Mouse (Mus musculus) lung, embryonic 14.5 days (tissue): ENCODE measurements around the gene Slc6a12. TPM values are rescaled to one million over a fixed set of nuclear protein-coding genes. Genes with fewer than 3 reads are reported as not detected.
"Not testable (repeated sequence)": the region's sequence is repeated elsewhere in the genome, so short reads cannot be mapped to it uniquely, and the experiment has no call there.

Experiments
- ATAC-seq: fragments of 200-750 bp; cut with Nextera tagmentation; 2 replicates; pipeline ENCODE4 v1.8.0; 2017; ENCODE audit warnings: mild to moderate bottlenecking, moderate TSS enrichment, moderate library complexity; ENCODE audit not compliant: insufficient read depth
- DNase-seq: peaks from one replicate; pipeline ENCODE4 v3.0.0-alpha.2; 2015
- H3K27ac ChIP-seq: fragments of 300-500 bp; sonication (generic); 2 replicates; pipeline ENCODE4 v1.5.1; 2014; ENCODE audit warnings: low read depth, mild to moderate bottlenecking, moderate library complexity
- H3K27me3 ChIP-seq: fragments of 300-500 bp; sonication (generic); 2 replicates; pipeline ENCODE4 v1.6.1; 2014; ENCODE audit warnings: low read length, control low read depth; ENCODE audit not compliant: insufficient read depth
- H3K36me3 ChIP-seq: fragments of 300-500 bp; sonication (generic); 2 replicates; pipeline ENCODE4 v1.6.1; 2014; ENCODE audit warnings: control low read depth; ENCODE audit not compliant: insufficient read depth
- H3K4me1 ChIP-seq: fragments of 300-500 bp; sonication (generic); 2 replicates; pipeline ENCODE4 v1.6.1; 2014; ENCODE audit warnings: antibody characterized with exemption, control low read depth; ENCODE audit not compliant: insufficient read depth
- H3K4me2 ChIP-seq: fragments of 300-500 bp; sonication (generic); 2 replicates; pipeline ENCODE4 v1.6.1; 2014; ENCODE audit warnings: mild to moderate bottlenecking
- H3K4me3 ChIP-seq: fragments of 300-500 bp; sonication (generic); 2 replicates; pipeline ENCODE4 v1.5.1; 2014; ENCODE audit warnings: low read depth, low read length
- H3K9ac ChIP-seq: fragments of 300-500 bp; sonication (generic); 2 replicates; pipeline ENCODE4 v1.6.1; 2014
- H3K9me3 ChIP-seq: fragments of 300-500 bp; sonication (generic); 2 replicates; pipeline ENCODE4 v1.6.1; 2016; ENCODE audit warnings: low read depth, low read length, control low read depth
- CTCF ChIP-seq: IDR thresholded peaks from 2 replicates; pipeline ENCODE4 v1.5.1; 2016; ENCODE audit warnings: antibody characterized with exemption, low read depth
- WGBS: fragments of 180-500 bp; shearing (Covaris S2); extraction: QIAGEN DNeasy Blood & Tissue Kit; methylation state at CpG from one replicate; pipeline ENCODE4 v1.1.7; 2014; 5-methylcytosine and 5-hydroxymethylcytosine counted together
- polyA plus RNA-seq: library from polyadenylated mRNA; unstranded; fragments of >200 nt; fragmentation: Nextera tagmentation; extraction: Ambion mirVana; gene quantifications from 2 replicates; pipeline ENCODE4 v1.2.1, GENCODE M21; 2014

Gene Slc6a12
- polyA plus RNA-seq, 1 experiment from 2014 or later = not detected

DNA sequence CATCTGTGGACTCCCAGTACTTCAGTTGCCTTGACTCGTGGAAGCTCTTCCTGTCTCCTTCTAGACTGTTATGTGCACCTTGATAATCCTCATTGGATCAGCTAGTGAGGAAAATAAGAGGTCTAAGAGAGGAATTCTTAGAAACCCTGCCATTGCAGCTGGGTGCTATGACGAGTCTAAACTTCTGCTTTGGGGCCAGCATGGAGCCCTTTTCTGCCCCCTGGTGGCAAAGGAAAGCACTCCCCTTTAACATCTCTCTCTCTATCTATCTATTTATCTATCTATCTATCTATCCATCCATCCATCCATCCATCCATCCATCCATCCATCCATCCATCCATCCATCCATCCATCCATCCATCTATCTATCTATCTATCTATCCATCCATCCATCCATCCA is 23.7 kb downstream of the Slc6a12 start:
- H3K9ac ChIP-seq, H3K4me2 ChIP-seq, H3K9me3 ChIP-seq, H3K4me3 ChIP-seq, H3K27me3 ChIP-seq, H3K36me3 ChIP-seq, H3K4me1 ChIP-seq, ATAC-seq, H3K27ac ChIP-seq: not testable (repeated sequence)
- TF ChIP-seq CTCF = peak; percentile 66
- WGBS = 9% methylated on average over 2 of the region's 2 CpGs
- peak; percentile 72 for DNase-seq

DNA sequence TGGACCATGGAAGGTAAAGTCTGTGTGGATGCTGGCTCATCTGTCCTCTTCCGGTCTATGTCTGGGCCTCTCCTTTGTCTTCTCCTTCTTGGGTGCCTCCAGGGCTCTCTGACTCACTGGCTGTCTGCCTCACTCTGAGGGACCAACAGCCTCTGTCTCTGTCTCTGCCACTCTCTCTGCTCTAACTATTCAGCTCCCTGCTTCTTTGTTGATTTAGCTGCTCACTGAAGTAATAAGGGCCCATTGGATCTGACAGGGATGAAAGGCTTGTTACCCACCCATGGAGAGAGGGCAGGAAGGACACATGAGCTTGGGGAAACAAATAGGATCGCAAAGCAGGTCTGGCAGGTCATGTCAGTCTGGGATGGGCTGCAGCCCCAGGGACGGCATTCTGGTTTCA is 24.2 kb downstream of the Slc6a12 start:
- ATAC-seq (0 out of 2 replicates have a peak, but pooled peaks have one; percentile 14), DNase-seq (no peak)
- 42% methylated on average over 3 of the region's 3 CpGs for WGBS
- Histone ChIP-seq H3K4me3 (no peak overlapping the region), H3K9ac (no peak overlapping the region; the same call in 1 of the 2 replicates), H3K4me1 (no peaks in the 10 kb centered on the region), H3K27ac (no peak overlapping the region), H3K36me3 (no peaks in the 10 kb centered on the region), H3K9me3 (no peaks in the 10 kb centered on the region), H3K4me2 (no peak overlapping the region), H3K27me3 (no peaks in the 10 kb centered on the region)
- no peak for TF ChIP-seq CTCF

DNA sequence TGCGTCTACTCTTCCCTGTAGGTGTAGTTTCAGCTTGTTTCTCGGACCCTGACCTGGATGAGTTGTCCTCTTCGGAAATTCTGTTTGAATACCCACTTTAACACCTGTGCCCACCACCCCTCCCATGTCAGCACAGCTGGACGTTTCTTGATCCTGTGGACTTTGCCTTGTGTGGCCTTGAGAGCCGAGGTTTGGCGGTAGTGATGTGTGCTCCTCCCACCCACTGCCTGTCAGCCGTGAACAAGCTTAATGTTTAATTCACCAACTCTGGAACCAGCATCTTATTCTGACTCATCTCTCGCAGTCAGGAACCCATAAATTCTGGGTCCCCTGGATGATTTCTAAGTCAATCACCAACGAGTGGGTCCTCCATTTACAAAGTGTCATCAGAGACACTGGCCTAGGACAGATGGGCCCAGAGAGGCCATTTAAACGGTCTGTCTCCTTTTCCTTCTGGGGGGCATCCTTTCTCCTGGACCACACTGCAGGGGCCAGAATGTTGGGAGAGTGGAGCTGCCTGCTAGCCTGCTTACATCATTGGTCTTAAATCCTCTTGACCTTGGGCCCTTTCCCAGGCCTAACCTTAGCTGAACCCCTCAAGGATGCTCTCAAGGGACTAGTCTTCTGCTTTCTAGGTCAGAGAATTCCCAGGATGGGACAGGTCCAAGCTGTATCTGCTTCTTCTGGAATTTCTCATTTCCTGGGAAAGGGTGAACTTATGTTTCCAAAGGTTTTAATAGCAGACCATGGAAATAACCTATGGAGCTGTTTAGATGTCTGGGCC is 28.5 kb downstream of the Slc6a12 start:
- H3K36me3 ChIP-seq = no peaks in the 10 kb centered on the region
- no peaks in the 10 kb centered on the region for H3K4me1 ChIP-seq
- no peak overlapping the region for H3K27ac ChIP-seq
- no peak overlapping the region for H3K4me3 ChIP-seq
- no peak for TF ChIP-seq CTCF
- 62% methylated on average over 10 of the region's 10 CpGs for WGBS
- no peak overlapping the region for H3K4me2 ChIP-seq
- DNase-seq (no peak), ATAC-seq (no peak)
- H3K9ac ChIP-seq = no peak overlapping the region
- H3K27me3 ChIP-seq = no peaks in the 10 kb centered on the region
- no peaks in the 10 kb centered on the region for H3K9me3 ChIP-seq

GRCm38 (mm10) chr6:121376159-121376558 is 33.3 kb downstream of the Slc6a12 start:
- Histone ChIP-seq H3K4me2 (no peak overlapping the region), H3K9ac (no peak overlapping the region), H3K9me3 (no peaks in the 10 kb centered on the region), H3K27ac (no peak overlapping the region), H3K27me3 (no peaks in the 10 kb centered on the region), H3K4me3 (no peak overlapping the region), H3K36me3 (no peaks in the 10 kb centered on the region), H3K4me1 (no peaks in the 10 kb centered on the region)
- 58% methylated on average over 12 of the region's 12 CpGs for WGBS
- DNase-seq (no peak), ATAC-seq (0 out of 2 replicates have a peak, but pooled peaks have one; percentile 45)
- no peak for TF ChIP-seq CTCF

DNA sequence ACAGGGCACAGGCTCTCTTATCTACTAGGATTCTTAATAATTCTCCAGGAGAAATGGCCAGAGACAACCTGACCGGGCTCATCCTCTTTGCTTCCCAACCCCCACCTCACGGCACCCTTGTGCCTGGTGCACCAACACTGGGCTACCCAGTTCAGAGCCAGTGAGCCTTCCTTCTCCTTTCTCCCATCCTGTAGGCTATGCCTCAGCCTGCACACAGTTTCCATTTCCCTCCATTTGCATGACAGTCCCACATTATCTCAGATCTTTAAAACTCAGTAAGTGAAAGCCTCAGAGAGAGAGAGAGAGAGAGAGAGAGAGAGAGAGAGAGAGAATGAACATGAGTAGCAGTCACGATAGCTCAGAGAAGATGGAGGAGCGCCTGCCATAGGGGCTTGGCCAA is 35.4 kb downstream of the Slc6a12 start:
- Histone ChIP-seq H3K27ac (no peak overlapping the region), H3K36me3 (no peaks in the 10 kb centered on the region), H3K4me2 (no peak overlapping the region), H3K9me3 (no peaks in the 10 kb centered on the region), H3K4me3 (no peak overlapping the region), H3K9ac (no peak overlapping the region), H3K4me1 (no peaks in the 10 kb centered on the region; the same call in 1 of the 2 replicates), H3K27me3 (no peaks in the 10 kb centered on the region)
- DNase-seq (no peak), ATAC-seq (no peak)
- WGBS = 57% methylated on average over 4 of the region's 4 CpGs
- TF ChIP-seq CTCF = no peak

- Histone ChIP-seq H3K4me2 (no peak overlapping the region), H3K9ac (no peak overlapping the region), H3K4me3 (no peak overlapping the region), H3K36me3 (no peaks in the 10 kb centered on the region), H3K9me3 (no peaks in the 10 kb centered on the region), H3K27me3 (no peaks in the 10 kb centered on the region), H3K27ac (no peak overlapping the region), H3K4me1 (no peaks in the 10 kb centered on the region; the same call in 1 of the 2 replicates)
- no peak for DNase-seq
- WGBS = 81% methylated on average over 8 of the region's 8 CpGs
- no peak for ATAC-seq
- no peak for TF ChIP-seq CTCF
These were observed 37.7 kb downstream of the Slc6a12 start for GRCm38 (mm10) chr6:121380576-121380975.

DNA sequence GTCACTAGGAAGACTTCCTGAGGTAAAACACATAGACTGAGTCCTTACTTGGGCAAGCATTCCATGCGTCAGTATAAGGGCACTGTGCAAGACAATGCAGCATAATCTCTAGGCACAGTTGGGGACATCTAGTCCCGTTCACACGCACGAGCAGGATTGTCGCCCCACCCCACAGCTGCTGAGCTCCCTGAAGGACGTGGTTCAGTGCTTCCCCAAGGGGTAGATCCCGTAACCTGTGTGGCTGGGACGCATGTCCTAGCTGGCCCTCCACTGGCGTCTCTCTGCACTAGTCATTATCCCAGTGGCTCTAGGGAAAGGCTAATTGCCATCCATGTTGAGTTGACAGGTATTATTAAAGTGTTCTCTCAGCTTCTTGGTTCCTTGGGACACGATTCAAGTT is 39.2 kb downstream of the Slc6a12 start:
- TF ChIP-seq CTCF = no peak
- Histone ChIP-seq H3K27ac (no peak overlapping the region), H3K9me3 (no peaks in the 10 kb centered on the region), H3K4me3 (no peak overlapping the region), H3K36me3 (no peaks in the 10 kb centered on the region), H3K27me3 (no peaks in the 10 kb centered on the region), H3K9ac (no peak overlapping the region), H3K4me1 (no peaks in the 10 kb centered on the region; the same call in 1 of the 2 replicates), H3K4me2 (no peak overlapping the region)
- WGBS = 58% methylated on average over 10 of the region's 10 CpGs
- no peak for DNase-seq
- no peak; the same call in 1 of the 2 replicates for ATAC-seq
